9 mouse cellular contexts compared by ENCODE assay signal in genomic region chr13:75798413-75799302, GRCm38 (mm10). TPM values are rescaled to one million over a fixed set of nuclear protein-coding genes. Genes with fewer than 3 reads are reported as not detected.
A peak's percentile ranks its signal among the peaks of the same experiment; 100 is the strongest.
DNase-seq lines count a peak whose midpoint lies in the region; ATAC-seq and TF ChIP-seq lines count a peak whose summit lies in the region.
"Had no signal": no experiment of that assay in that cellular context is flagged by ENCODE, and none has a peak within 500 bp of the region (broad histone marks: within the 10 kb centered on the region; RNA-seq: fewer than 3 reads in every experiment).

No protein-coding gene starts in this region.

- no peaks in the 10 kb centered on the region for H3K4me1 ChIP-seq in midbrain, postnatal 0 days (ENCODE audit: insufficient read depth, low read length)
- no peaks in the 10 kb centered on the region for H3K4me1 ChIP-seq in midbrain, embryonic 15.5 days
- no peaks in the 10 kb centered on the region; the same call in 1 of the 2 replicates for H3K4me1 ChIP-seq in stomach, postnatal 0 days (replicated peaks; ENCODE audit: control insufficient read depth, insufficient read depth)

- no peak overlapping the region for H3K4me2 ChIP-seq in midbrain, postnatal 0 days (ENCODE audit: low read depth, low read length, poor library complexity, severe bottlenecking)
- H3K4me2 ChIP-seq in midbrain, embryonic 15.5 days: no peak overlapping the region
- no peak overlapping the region for H3K4me2 ChIP-seq in stomach, postnatal 0 days (replicated peaks; ENCODE audit: low read depth)

- no peak for ATAC-seq in midbrain, postnatal 0 days (ENCODE audit: low FRiP score)
- no peak for ATAC-seq in midbrain, embryonic 15.5 days (replicated peaks)
- peak; percentile 72 for ATAC-seq in stomach, postnatal 0 days (ENCODE audit: low FRiP score, low TSS enrichment)
- no peak for ATAC-seq in erythroblast, adult 5-6 weeks (replicated peaks; ENCODE audit: low FRiP score, poor library complexity, severe bottlenecking)

- no peak overlapping the region for H3K4me3 ChIP-seq in midbrain, postnatal 0 days (ENCODE audit: low read depth, low read length)
- no peak overlapping the region for H3K4me3 ChIP-seq in midbrain, embryonic 15.5 days
- no peak overlapping the region for H3K4me3 ChIP-seq in stomach, postnatal 0 days (ENCODE audit: low read depth, low read length)

- DNase-seq in adrenal gland, adult 2 months: peak; percentile 21
- DNase-seq in adrenal gland, adult 18-20 months (ENCODE audit: low spot score in 2 of 2): no peak
- DNase-seq in midbrain, postnatal 0 days (ENCODE audit: low spot score): no peak
- DNase-seq in kidney, postnatal 25 days: peak; percentile 39 to 75
- peak; percentile 52 for DNase-seq in stomach, postnatal 0 days (ENCODE audit: low spot score)
- DNase-seq in ovary, adult 18-20 months (ENCODE audit: low spot score): no peak

- TF ChIP-seq EP300 in stomach, postnatal 0 days (optimal IDR thresholded peaks at IDR 0.05): no peak

- H3K27ac ChIP-seq in midbrain, postnatal 0 days (ENCODE audit: low read depth, low read length): no peak overlapping the region
- no peak overlapping the region for H3K27ac ChIP-seq in midbrain, embryonic 15.5 days
- peak overlapping the region; percentile 83 for H3K27ac ChIP-seq in stomach, postnatal 0 days (replicated peaks)

- H3K9me3 ChIP-seq in midbrain, postnatal 0 days (ENCODE audit: low read length): no peaks in the 10 kb centered on the region
- H3K9me3 ChIP-seq in midbrain, embryonic 15.5 days: no peaks in the 10 kb centered on the region
- H3K9me3 ChIP-seq in stomach, postnatal 0 days (ENCODE audit: control insufficient read depth, low read length): no peaks in the 10 kb centered on the region
- H3K9me3 ChIP-seq: heart, embryonic 15.5 days had no signal

- H3K27me3 ChIP-seq in midbrain, postnatal 0 days (ENCODE audit: insufficient read depth, low read length): no peaks in the 10 kb centered on the region
- no peaks in the 10 kb centered on the region for H3K27me3 ChIP-seq in midbrain, embryonic 15.5 days (replicated peaks)
- H3K27me3 ChIP-seq in stomach, postnatal 0 days (ENCODE audit: control insufficient read depth, insufficient read depth, low read length): no peaks in the 10 kb centered on the region
- H3K27me3 ChIP-seq: heart, embryonic 15.5 days had no signal

- WGBS in midbrain, postnatal 0 days: 79% methylated on average over 7 of the region's 7 CpGs
- WGBS in midbrain, embryonic 15.5 days: 78% methylated on average over 7 of the region's 7 CpGs
- 52% methylated on average over 7 of the region's 7 CpGs for WGBS in stomach, postnatal 0 days

- H3K9ac ChIP-seq in midbrain, postnatal 0 days (replicated peaks; ENCODE audit: low read length, poor library complexity, severe bottlenecking): no peak overlapping the region
- H3K9ac ChIP-seq in midbrain, embryonic 15.5 days: no peak overlapping the region
- no peak overlapping the region for H3K9ac ChIP-seq in stomach, postnatal 0 days (ENCODE audit: low read length)

- no peaks in the 10 kb centered on the region for H3K36me3 ChIP-seq in midbrain, postnatal 0 days (ENCODE audit: insufficient read depth, low read length)
- no peaks in the 10 kb centered on the region for H3K36me3 ChIP-seq in midbrain, embryonic 15.5 days (replicated peaks)
- H3K36me3 ChIP-seq in stomach, postnatal 0 days (ENCODE audit: control insufficient read depth, insufficient read depth, low read length): no peaks in the 10 kb centered on the region
- H3K36me3 ChIP-seq: heart, embryonic 15.5 days had no signal

- TF ChIP-seq CTCF in midbrain, postnatal 0 days (IDR thresholded peaks at IDR 0.05): peak; percentile 31
- peak; percentile 60 for TF ChIP-seq CTCF in stomach, postnatal 0 days (IDR thresholded peaks at IDR 0.05; ENCODE audit: low read depth)

RNA-seq across cellular contexts. Expression of gene Glrx, which starts 41.0 kb away (rescaled TPM):
- total RNA-seq in adrenal gland, adult 2 months (2021): 10 to 100 TPM; 25.9 to 30.0 TPM
- polyA plus RNA-seq in adrenal gland, adult 2 months (2012; rRNA removed): 6.3 and 7.6 TPM in 2 replicates
- total RNA-seq in adrenal gland, adult 18-20 months (2021): 10 to 100 TPM; 23.4 to 24.7 TPM
- total RNA-seq in midbrain, postnatal 0 days (2014; rRNA removed): 61.7 and 66.3 TPM in 2 replicates
- 69.3 and 71.4 TPM in 2 replicates for polyA plus RNA-seq in midbrain, postnatal 0 days (2015; fragmentation: Nextera tagmentation; extraction: Ambion mirVana)
- 43.4 and 44.4 TPM in 2 replicates for polyA plus RNA-seq in midbrain, embryonic 15.5 days (2015; fragmentation: Nextera tagmentation; extraction: Ambion mirVana)
- 416 and 426 TPM in 2 replicates for polyA plus RNA-seq in stomach, postnatal 0 days (2015; fragmentation: Nextera tagmentation; extraction: Ambion mirVana)
- total RNA-seq in erythroblast, adult 5-6 weeks (2015; ENCODE audit: low replicate concordance): 94.9 and 109 TPM in 2 replicates
- total RNA-seq in erythroblast, adult 5-6 weeks (2017; ENCODE audit: low replicate concordance): 49.8 and 70.8 TPM in 2 replicates

Comparison
In these comparisons a context has a peak if more than half of its experiments do, and no peak if none do; other contexts are left out.
1. DNase-seq: peak in adrenal gland, adult 2 months (single experiment), kidney, postnatal 25 days (2 of 2) and stomach, postnatal 0 days (single experiment); none in adrenal gland, adult 18-20 months (0 of 2), midbrain, postnatal 0 days (single experiment) and ovary, adult 18-20 months (single experiment).